Mouse (Mus musculus) embryonic facial prominence, embryonic 13.5 days (tissue): Measurements from ENCODE around the gene Pmvk. TPM values are rescaled to one million over a fixed set of nuclear protein-coding genes. Genes with fewer than 3 reads are reported as not detected.

Experiments used
- ATAC-seq: fragments of 200-750 bp; cut with Nextera tagmentation; 2 replicates; pipeline ENCODE4 v1.8.0; 2017; ENCODE audit warnings: low read depth; ENCODE audit not compliant: insufficient number of reproducible peaks, insufficient read depth, low FRiP score, low TSS enrichment
- H3K27ac ChIP-seq: fragments of 300-500 bp; sonication (generic); 2 replicates; pipeline ENCODE4 v1.5.1; 2015; ENCODE audit warnings: moderate library complexity, mild to moderate bottlenecking, inconsistent platforms
- H3K27me3 ChIP-seq: fragments of 300-500 bp; sonication (generic); 2 replicates; pipeline ENCODE4 v1.6.1; 2015; ENCODE audit warnings: mild to moderate bottlenecking, inconsistent platforms
- H3K36me3 ChIP-seq: fragments of 300-500 bp; sonication (generic); 2 replicates; pipeline ENCODE4 v1.6.1; 2015; ENCODE audit warnings: mild to moderate bottlenecking, inconsistent platforms
- H3K4me1 ChIP-seq: fragments of 300-500 bp; sonication (generic); 2 replicates; pipeline ENCODE4 v1.6.1; 2015; ENCODE audit warnings: inconsistent platforms
- H3K4me2 ChIP-seq: fragments of 300-500 bp; sonication (generic); 2 replicates; pipeline ENCODE4 v1.6.1; 2015; ENCODE audit warnings: moderate library complexity, mild to moderate bottlenecking, inconsistent platforms
- H3K4me3 ChIP-seq: fragments of 300-500 bp; sonication (generic); 2 replicates; pipeline ENCODE4 v1.5.1; 2015; ENCODE audit warnings: mild to moderate bottlenecking, inconsistent platforms
- H3K9ac ChIP-seq: fragments of 300-500 bp; sonication (generic); 2 replicates; pipeline ENCODE4 v1.6.1; 2015; ENCODE audit warnings: mild to moderate bottlenecking, inconsistent platforms
- H3K9me3 ChIP-seq: fragments of 300-500 bp; sonication (generic); 2 replicates; pipeline ENCODE4 v1.6.1; 2016; ENCODE audit warnings: inconsistent platforms
- WGBS: fragments of 180-500 bp; shearing (Covaris S2); methylation state at CpG from one replicate; pipeline ENCODE4 v1.1.7; 2015; ENCODE audit warnings: mixed read lengths; 5-methylcytosine and 5-hydroxymethylcytosine counted together
- polyA plus RNA-seq: library from polyadenylated mRNA; unstranded; fragments of >200 nt; fragmentation: Nextera tagmentation; extraction: Ambion mirVana; gene quantifications from 2 replicates; pipeline ENCODE4 v1.2.1, GENCODE M21; 2015

Pmvk gene
- polyA plus RNA-seq: 49.3 and 57.5 TPM in 2 replicates

GRCm38 (mm10) chr3:89454401-89455177 lies at the start of gene Pmvk:
TSS of gene Pmvk (plus strand) at chr3:89454541.
- Histone ChIP-seq H3K27me3 (no peaks in the 10 kb centered on the region), H3K9ac (no peak within 1 kb of the TSS), H3K36me3 (no peaks in the 10 kb centered on the region), H3K4me1 (peaks cover 18% of the 10 kb centered on the region), H3K4me3 (no peak within 1 kb of the TSS), H3K4me2 (no peak within 1 kb of the TSS), H3K27ac (no peak within 1 kb of the TSS), H3K9me3 (0 out of 2 replicates have a peak, but pooled peaks cover 2% of the 10 kb centered on the region)
- no peak for ATAC-seq
- 58% methylated on average over 10 of the region's 10 CpGs for WGBS

- no peak overlapping the region for H3K4me3 ChIP-seq
- no peaks in the 10 kb centered on the region for H3K9me3 ChIP-seq
- no peak overlapping the region for H3K9ac ChIP-seq
- H3K36me3 ChIP-seq: peaks cover 53% of the 10 kb centered on the region
- peaks cover 7% of the 10 kb centered on the region for H3K4me1 ChIP-seq
- no peak for ATAC-seq
- WGBS: 94% methylated on average over 6 of the region's 6 CpGs
- H3K27ac ChIP-seq: no peak overlapping the region
- H3K4me2 ChIP-seq: no peak overlapping the region
- no peaks in the 10 kb centered on the region for H3K27me3 ChIP-seq
Measured at GRCm38 (mm10) chr3:89406887-89407286, 47.5 kb upstream of the Pmvk start.

GRCm38 (mm10) chr3:89408448-89408847 lies 45.9 kb upstream of the Pmvk start:
- no peak overlapping the region for H3K4me2 ChIP-seq
- H3K4me3 ChIP-seq: no peak overlapping the region
- H3K27ac ChIP-seq: no peak overlapping the region
- peaks cover 7% of the 10 kb centered on the region for H3K4me1 ChIP-seq
- H3K9me3 ChIP-seq: no peaks in the 10 kb centered on the region
- no peaks in the 10 kb centered on the region for H3K27me3 ChIP-seq
- 63% methylated on average over 16 of the region's 16 CpGs for WGBS
- ATAC-seq: no peak
- H3K9ac ChIP-seq: no peak overlapping the region
- H3K36me3 ChIP-seq: peaks cover 37% of the 10 kb centered on the region

GRCm38 (mm10) chr3:89409701-89410100 lies 44.6 kb upstream of the Pmvk start:
- Histone ChIP-seq H3K27ac (no peak overlapping the region), H3K9me3 (no peaks in the 10 kb centered on the region), H3K9ac (no peak overlapping the region), H3K4me1 (peaks cover 7% of the 10 kb centered on the region), H3K27me3 (no peaks in the 10 kb centered on the region), H3K4me2 (no peak overlapping the region), H3K36me3 (peaks cover 37% of the 10 kb centered on the region), H3K4me3 (no peak overlapping the region)
- WGBS: 93% methylated on average over 3 of the region's 3 CpGs
- ATAC-seq: no peak

GRCm38 (mm10) chr3:89410864-89411263 lies 43.5 kb upstream of the Pmvk start:
- Histone ChIP-seq H3K9me3 (no peaks in the 10 kb centered on the region), H3K36me3 (peaks cover 39% of the 10 kb centered on the region), H3K27me3 (no peaks in the 10 kb centered on the region), H3K4me2 (peak overlapping the region; percentile 68), H3K4me3 (peak overlapping the region; percentile 53), H3K4me1 (peaks cover 7% of the 10 kb centered on the region), H3K9ac (peak overlapping the region; percentile 69), H3K27ac (no peak overlapping the region)
- ATAC-seq: no peak
- 82% methylated on average over 10 of the region's 10 CpGs for WGBS

GRCm38 (mm10) chr3:89411490-89412393 lies 42.6 kb upstream of the Pmvk start, which contains the start of gene Flad1:
TSS of gene Flad1 (minus strand) at chr3:89411870.
- Histone ChIP-seq H3K4me3 (peak within 1 kb of the TSS; percentile 53), H3K36me3 (peaks cover 42% of the 10 kb centered on the region), H3K27ac (no peak within 1 kb of the TSS), H3K4me1 (peaks cover 13% of the 10 kb centered on the region), H3K27me3 (no peaks in the 10 kb centered on the region), H3K4me2 (peak within 1 kb of the TSS; percentile 68), H3K9me3 (no peaks in the 10 kb centered on the region), H3K9ac (peak within 1 kb of the TSS; percentile 69)
- peak; percentile 100 for ATAC-seq
- WGBS: 6% methylated on average over 28 of the region's 28 CpGs

GRCm38 (mm10) chr3:89416158-89416557 lies 38.2 kb upstream of the Pmvk start:
- H3K4me2 ChIP-seq: peak overlapping the region; percentile 89; the same call in 1 of the 2 replicates
- 96% methylated on average over 8 of the region's 8 CpGs for WGBS
- H3K36me3 ChIP-seq: peaks cover 26% of the 10 kb centered on the region
- ATAC-seq: no peak
- no peak overlapping the region for H3K4me3 ChIP-seq
- peaks cover 28% of the 10 kb centered on the region for H3K4me1 ChIP-seq
- H3K9me3 ChIP-seq: no peaks in the 10 kb centered on the region
- H3K27ac ChIP-seq: no peak overlapping the region
- H3K9ac ChIP-seq: no peak overlapping the region
- H3K27me3 ChIP-seq: no peaks in the 10 kb centered on the region

- Histone ChIP-seq H3K9ac (peak overlapping the region; percentile 72), H3K9me3 (no peaks in the 10 kb centered on the region), H3K4me3 (peak overlapping the region; percentile 52), H3K4me1 (peaks cover 37% of the 10 kb centered on the region), H3K27ac (peak overlapping the region; percentile 86; the same call in 1 of the 2 replicates), H3K4me2 (peak overlapping the region; percentile 89), H3K27me3 (no peaks in the 10 kb centered on the region), H3K36me3 (peaks cover 26% of the 10 kb centered on the region)
- ATAC-seq: no peak
- WGBS: 27% methylated on average over 2 of the region's 2 CpGs
Measured at GRCm38 (mm10) chr3:89417131-89417530, 37.2 kb upstream of the Pmvk start.

- peak; percentile 54; the same call in 1 of the 2 replicates for ATAC-seq
- Histone ChIP-seq H3K9me3 (no peaks in the 10 kb centered on the region), H3K4me1 (peaks cover 43% of the 10 kb centered on the region), H3K36me3 (peaks cover 26% of the 10 kb centered on the region), H3K4me2 (peak overlapping the region; percentile 89), H3K27ac (peak overlapping the region; percentile 86), H3K9ac (peak overlapping the region; percentile 72), H3K4me3 (peak overlapping the region; percentile 52), H3K27me3 (no peaks in the 10 kb centered on the region)
- under 1% methylated on average over 20 of the region's 20 CpGs for WGBS
Measured at GRCm38 (mm10) chr3:89417840-89418169, 36.5 kb upstream of the Pmvk start.

GRCm38 (mm10) chr3:89418170-89418860 lies 36.0 kb upstream of the Pmvk start, which contains the start of the genes Cks1b and Shc1:
TSS of gene Cks1b (minus strand) at chr3:89418383.
TSS of gene Shc1 (plus strand) at chr3:89418443.
- H3K4me1 ChIP-seq: peaks cover 48% of the 10 kb centered on the region
- H3K9me3 ChIP-seq: no peaks in the 10 kb centered on the region
- peak within 1 kb of the TSS; percentile 76 for H3K9ac ChIP-seq
- H3K4me2 ChIP-seq: peak within 1 kb of the TSS; percentile 89
- H3K36me3 ChIP-seq: peaks cover 27% of the 10 kb centered on the region
- peak; percentile 89 for ATAC-seq
- under 1% methylated on average over 39 of the region's 39 CpGs for WGBS
- no peaks in the 10 kb centered on the region for H3K27me3 ChIP-seq
- peak within 1 kb of the TSS; percentile 52 for H3K4me3 ChIP-seq
- peak within 1 kb of the TSS; percentile 98 for H3K27ac ChIP-seq

GRCm38 (mm10) chr3:89418861-89419250 lies 35.5 kb upstream of the Pmvk start:
- Histone ChIP-seq H3K9me3 (no peaks in the 10 kb centered on the region), H3K27me3 (no peaks in the 10 kb centered on the region), H3K36me3 (peaks cover 31% of the 10 kb centered on the region), H3K27ac (peak overlapping the region; percentile 98), H3K9ac (peak overlapping the region; percentile 76), H3K4me2 (peak overlapping the region; percentile 89), H3K4me1 (peaks cover 54% of the 10 kb centered on the region), H3K4me3 (peak overlapping the region; percentile 52)
- under 1% methylated on average over 16 of the region's 16 CpGs for WGBS
- no peak for ATAC-seq
